9 mouse cellular contexts compared by ENCODE assay signal in the genomic region with DNA sequence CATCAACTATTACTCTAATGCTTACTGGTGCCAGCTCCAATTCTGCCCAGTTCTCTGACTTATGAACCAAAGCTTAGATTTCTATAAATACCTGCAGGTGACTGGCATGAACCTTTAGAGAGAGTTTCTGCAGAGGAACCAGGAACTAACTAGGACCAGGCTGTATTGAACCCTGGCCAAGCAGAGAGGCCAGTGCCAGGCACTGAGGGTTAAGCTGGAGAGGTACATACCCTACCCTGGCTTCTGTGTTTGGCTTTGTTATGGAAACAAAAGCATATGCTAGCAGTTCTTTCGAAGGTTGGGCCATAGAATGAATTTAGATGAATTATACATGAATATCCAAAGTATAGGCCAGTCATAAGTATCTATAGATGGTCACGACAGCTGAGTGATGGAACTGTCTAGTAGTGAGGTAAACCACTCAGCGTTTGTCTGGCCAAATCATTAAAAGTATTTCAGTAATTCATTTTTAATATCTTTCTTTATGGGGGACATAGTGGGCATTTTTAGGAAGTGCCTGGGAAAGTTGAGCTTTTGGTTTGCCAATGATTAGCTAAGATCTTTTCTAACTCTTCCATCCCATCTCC.
A peak's percentile ranks its signal among the peaks of the same experiment; 100 is the strongest.
DNase-seq lines count a peak whose midpoint lies in the region; ATAC-seq and TF ChIP-seq lines count a peak whose summit lies in the region.
"Had no signal": no experiment of that assay in that cellular context is flagged by ENCODE, and none has a peak within 500 bp of the region (broad histone marks: within the 10 kb centered on the region; RNA-seq: fewer than 3 reads in every experiment).

No protein-coding gene starts in this region.

- WGBS in heart, embryonic 13.5 days: 55% methylated on average over 3 of the region's 3 CpGs
- WGBS in kidney, postnatal 0 days: 59% methylated on average over 3 of the region's 3 CpGs
- 57% methylated on average over 3 of the region's 3 CpGs for WGBS in forebrain, embryonic 12.5 days
- 46% methylated on average over 3 of the region's 3 CpGs for WGBS in forebrain, embryonic 16.5 days

- H3K9ac ChIP-seq in heart, embryonic 13.5 days: no peak overlapping the region
- no peak overlapping the region for H3K9ac ChIP-seq in kidney, postnatal 0 days (ENCODE audit: low read depth, low read length)
- no peak overlapping the region for H3K9ac ChIP-seq in forebrain, embryonic 12.5 days
- H3K9ac ChIP-seq in forebrain, embryonic 16.5 days (replicated peaks; ENCODE audit: low read depth, low read length): no peak overlapping the region
- H3K9ac ChIP-seq: limb, embryonic 15.5 days had no signal

- peaks cover 6% of the 10 kb centered on the region; the same call in 1 of the 2 replicates for H3K27me3 ChIP-seq in heart, embryonic 13.5 days (replicated peaks)
- H3K27me3 ChIP-seq in kidney, postnatal 0 days (ENCODE audit: insufficient read depth, low read length): no peaks in the 10 kb centered on the region
- H3K27me3 ChIP-seq in forebrain, embryonic 12.5 days: peaks cover 43% of the 10 kb centered on the region
- no peaks in the 10 kb centered on the region for H3K27me3 ChIP-seq in forebrain, embryonic 16.5 days (replicated peaks; ENCODE audit: control insufficient read depth, insufficient read depth, low read length)
- H3K27me3 ChIP-seq: limb, embryonic 15.5 days had no signal

- no peaks in the 10 kb centered on the region for H3K36me3 ChIP-seq in heart, embryonic 13.5 days
- no peaks in the 10 kb centered on the region for H3K36me3 ChIP-seq in kidney, postnatal 0 days (ENCODE audit: insufficient read depth, low read length)
- no peaks in the 10 kb centered on the region for H3K36me3 ChIP-seq in forebrain, embryonic 12.5 days (replicated peaks)
- H3K36me3 ChIP-seq in forebrain, embryonic 16.5 days (ENCODE audit: control insufficient read depth, insufficient read depth): no peaks in the 10 kb centered on the region
- H3K36me3 ChIP-seq: limb, embryonic 15.5 days had no signal

- no peak overlapping the region for H3K27ac ChIP-seq in heart, embryonic 13.5 days (replicated peaks)
- H3K27ac ChIP-seq in kidney, postnatal 0 days: no peak overlapping the region
- H3K27ac ChIP-seq in forebrain, embryonic 12.5 days: no peak overlapping the region
- H3K27ac ChIP-seq in forebrain, embryonic 16.5 days (ENCODE audit: low read length): no peak overlapping the region
- H3K27ac ChIP-seq: limb, embryonic 15.5 days had no signal

- TF ChIP-seq CTCF in kidney, postnatal 0 days (IDR thresholded peaks at IDR 0.05; ENCODE audit: low read depth): no peak

- no peak for DNase-seq in heart, adult 9 months (ENCODE audit: low spot score in 2 of 2)
- DNase-seq in kidney, postnatal 0 days (ENCODE audit: low spot score): no peak
- DNase-seq in kidney, postnatal 36 days: no peak
- no peak for DNase-seq in natural killer cell, adult 2 months (ENCODE audit: low spot score in 2 of 2)
- DNase-seq in urinary bladder, postnatal 25 days (ENCODE audit: low spot score): no peak

- H3K4me2 ChIP-seq in heart, embryonic 13.5 days: peak overlapping the region; percentile 63; the same call in 1 of the 2 replicates
- H3K4me2 ChIP-seq in kidney, postnatal 0 days (ENCODE audit: low read length): 0 out of 2 replicates have a peak overlapping the region, but pooled peaks have one; percentile 44
- H3K4me2 ChIP-seq in forebrain, embryonic 12.5 days: 0 out of 2 replicates have a peak overlapping the region, but pooled peaks have one; percentile 37
- no peak overlapping the region; the same call in 1 of the 2 replicates for H3K4me2 ChIP-seq in forebrain, embryonic 16.5 days (ENCODE audit: low read length)

- ATAC-seq in heart, embryonic 13.5 days (ENCODE audit: extremely low read depth, insufficient number of reproducible peaks, low FRiP score, low TSS enrichment): no peak
- no peak for ATAC-seq in kidney, postnatal 0 days (replicated peaks; ENCODE audit: low FRiP score, low read depth)
- peak; percentile 33; the same call in 1 of the 2 replicates for ATAC-seq in forebrain, embryonic 12.5 days (ENCODE audit: low FRiP score)
- ATAC-seq in forebrain, embryonic 16.5 days: peak; percentile 34; the same call in 1 of the 2 replicates

- H3K4me3 ChIP-seq in heart, embryonic 13.5 days: no peak overlapping the region
- H3K4me3 ChIP-seq in kidney, postnatal 0 days (replicated peaks; ENCODE audit: low read depth, low read length): no peak overlapping the region
- no peak overlapping the region for H3K4me3 ChIP-seq in forebrain, embryonic 12.5 days (replicated peaks)
- no peak overlapping the region for H3K4me3 ChIP-seq in forebrain, embryonic 16.5 days (replicated peaks; ENCODE audit: low read length)

- peaks cover 6% of the 10 kb centered on the region for H3K4me1 ChIP-seq in heart, embryonic 13.5 days
- no peaks in the 10 kb centered on the region for H3K4me1 ChIP-seq in kidney, postnatal 0 days (replicated peaks; ENCODE audit: insufficient read depth, low read length)
- peaks cover 14% of the 10 kb centered on the region for H3K4me1 ChIP-seq in forebrain, embryonic 12.5 days
- H3K4me1 ChIP-seq in forebrain, embryonic 16.5 days (replicated peaks; ENCODE audit: control insufficient read depth, insufficient read depth, low read length): peaks cover 16% of the 10 kb centered on the region

- no peaks in the 10 kb centered on the region for H3K9me3 ChIP-seq in heart, embryonic 13.5 days
- H3K9me3 ChIP-seq in kidney, postnatal 0 days (replicated peaks; ENCODE audit: low read length): no peaks in the 10 kb centered on the region
- H3K9me3 ChIP-seq in forebrain, embryonic 12.5 days: no peaks in the 10 kb centered on the region
- no peaks in the 10 kb centered on the region for H3K9me3 ChIP-seq in forebrain, embryonic 16.5 days (ENCODE audit: control insufficient read depth, low read length)
- H3K9me3 ChIP-seq: limb, embryonic 15.5 days had no signal

Comparison
In these comparisons a context has a peak if more than half of its experiments do, and no peak if none do; other contexts are left out.
1. ATAC-seq: peak in forebrain, embryonic 12.5 days (single experiment) and forebrain, embryonic 16.5 days (single experiment); none in heart, embryonic 13.5 days (single experiment) and kidney, postnatal 0 days (single experiment).